Mouse (Mus musculus) midbrain, embryonic 12.5 days (tissue): ENCODE data around the gene Socs3. TPM values are rescaled to one million over a fixed set of nuclear protein-coding genes. Genes with fewer than 3 reads are reported as not detected.

Source experiments
- ATAC-seq: fragments of 200-750 bp; cut with Nextera tagmentation; 2 replicates; pipeline ENCODE4 v1.8.0; 2017; ENCODE audit warnings: low read depth, moderate TSS enrichment, moderate library complexity; ENCODE audit not compliant: low FRiP score
- H3K27ac ChIP-seq: fragments of 300-500 bp; sonication (generic); replicated peaks from 2 replicates; pipeline ENCODE4 v1.5.1; 2016; ENCODE audit warnings: mild to moderate bottlenecking
- H3K27me3 ChIP-seq: fragments of 300-500 bp; sonication (generic); 2 replicates; pipeline ENCODE4 v1.6.1; 2016; ENCODE audit warnings: mild to moderate bottlenecking
- H3K36me3 ChIP-seq: fragments of 300-500 bp; sonication (generic); 2 replicates; pipeline ENCODE4 v1.6.1; 2016
- H3K4me1 ChIP-seq: fragments of 300-500 bp; sonication (generic); 2 replicates; pipeline ENCODE4 v1.6.1; 2016
- H3K4me2 ChIP-seq: fragments of 300-500 bp; sonication (generic); replicated peaks from 2 replicates; pipeline ENCODE4 v1.6.1; 2016; ENCODE audit warnings: mild to moderate bottlenecking, moderate library complexity
- H3K4me3 ChIP-seq: fragments of 300-500 bp; sonication (generic); 2 replicates; pipeline ENCODE4 v1.5.1; 2016; ENCODE audit warnings: mild to moderate bottlenecking
- H3K9ac ChIP-seq: fragments of 300-500 bp; sonication (generic); replicated peaks from 2 replicates; pipeline ENCODE4 v1.6.1; 2016; ENCODE audit warnings: mild to moderate bottlenecking, moderate library complexity
- H3K9me3 ChIP-seq: fragments of 300-500 bp; sonication (generic); 2 replicates; pipeline ENCODE4 v1.6.1; 2016; ENCODE audit warnings: mild to moderate bottlenecking
- WGBS: fragments of 180-500 bp; shearing (Covaris S2); methylation state at CpG from one replicate; pipeline ENCODE4 v1.1.7; 2016; 5-methylcytosine and 5-hydroxymethylcytosine counted together
- polyA plus RNA-seq: library from polyadenylated mRNA; unstranded; fragments of >200 nt; fragmentation: Nextera tagmentation; extraction: Ambion mirVana; gene quantifications from 2 replicates; pipeline ENCODE4 v1.2.1, GENCODE M21; 2016

Gene Socs3
- polyA plus RNA-seq, 1 experiment from 2014 or later: 13.2 TPM

DNA sequence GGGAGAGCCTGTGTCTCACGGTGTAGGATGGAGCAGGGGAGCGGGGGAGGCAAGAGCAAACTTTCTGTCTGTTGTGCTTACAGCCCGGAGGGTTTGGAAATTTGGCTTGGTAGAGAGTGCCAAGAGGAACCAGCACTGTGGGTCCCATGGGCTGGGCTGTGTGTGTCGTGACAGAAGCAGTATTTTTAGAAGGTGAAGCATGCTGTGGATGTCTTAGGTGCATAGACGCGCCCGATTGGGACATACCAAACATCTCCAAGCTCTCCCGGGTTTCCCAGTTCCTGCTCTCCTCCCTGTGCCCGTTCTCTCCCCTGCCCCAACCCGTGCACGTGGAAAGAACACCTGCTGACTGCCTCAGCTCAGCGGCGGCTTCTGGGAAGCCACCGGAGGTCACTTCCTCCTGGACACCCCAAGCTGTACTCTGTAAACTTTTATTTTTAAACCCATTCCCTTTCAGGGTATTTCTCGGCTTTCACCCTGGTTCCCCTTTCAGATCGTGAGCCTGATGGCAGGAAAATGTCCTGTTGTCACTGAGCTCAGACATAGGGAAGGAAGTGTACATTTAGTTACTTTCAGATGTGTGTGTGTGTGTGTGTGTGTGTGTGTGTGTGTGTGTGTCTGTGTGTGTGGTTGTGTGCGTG, 10.0 kb downstream of the Socs3 start:
- Histone ChIP-seq H3K4me1 (peaks cover 36% of the 10 kb centered on the region), H3K4me3 (no peak overlapping the region), H3K27me3 (peaks cover 37% of the 10 kb centered on the region), H3K36me3 (no peaks in the 10 kb centered on the region), H3K9ac (no peak overlapping the region), H3K4me2 (no peak overlapping the region), H3K9me3 (no peaks in the 10 kb centered on the region), H3K27ac (no peak overlapping the region)
- ATAC-seq: no peak
- 62% methylated on average over 17 of the region's 17 CpGs for WGBS

DNA sequence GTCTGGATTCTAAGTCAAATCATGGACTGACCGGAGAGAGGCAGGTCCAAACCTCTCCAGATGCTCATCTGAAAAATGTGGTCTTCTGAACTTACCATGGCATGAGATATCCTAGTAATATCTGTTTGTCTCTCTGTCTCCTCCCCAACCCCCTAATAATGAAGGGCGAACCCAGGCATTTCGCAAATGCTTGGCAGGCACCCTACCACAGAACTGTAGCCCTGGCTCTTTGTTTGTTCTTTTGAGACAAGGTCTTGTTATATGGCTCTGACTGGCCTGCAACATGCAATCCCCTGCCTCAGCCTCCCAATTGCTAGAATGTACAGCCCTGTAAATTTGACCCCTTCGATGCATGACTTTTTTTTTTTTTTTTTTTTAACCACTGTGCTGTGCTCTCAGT, 10.7 kb downstream of the Socs3 start:
- Histone ChIP-seq H3K4me3 (no peak overlapping the region), H3K27ac (no peak overlapping the region), H3K9ac (no peak overlapping the region), H3K27me3 (peaks cover 34% of the 10 kb centered on the region), H3K4me2 (no peak overlapping the region), H3K36me3 (no peaks in the 10 kb centered on the region), H3K9me3 (no peaks in the 10 kb centered on the region), H3K4me1 (peaks cover 31% of the 10 kb centered on the region)
- no peak for ATAC-seq
- WGBS: 90% methylated on average over 4 of the region's 4 CpGs

DNA sequence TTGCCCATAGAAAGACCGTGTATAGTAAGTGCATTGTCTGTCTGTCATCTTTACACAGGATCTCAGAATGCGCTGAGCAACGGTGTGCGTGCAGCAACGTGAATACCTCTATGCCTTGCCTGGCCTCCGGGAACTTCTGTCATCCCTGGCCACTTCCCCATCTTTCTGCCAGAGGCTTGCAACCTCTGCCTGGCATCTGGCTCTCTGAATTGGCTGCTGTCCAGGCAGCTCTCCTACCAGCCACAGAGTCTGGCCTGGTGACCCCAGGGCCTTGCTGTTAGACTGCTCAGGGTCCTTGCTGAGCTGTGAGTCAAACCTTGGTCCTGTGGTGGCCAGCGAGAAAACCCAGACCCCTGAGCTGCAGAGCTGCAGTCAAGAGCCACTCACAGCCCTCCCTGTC, 11.7 kb downstream of the Socs3 start:
- ATAC-seq: no peak
- H3K4me2 ChIP-seq: no peak overlapping the region
- H3K9ac ChIP-seq: no peak overlapping the region
- 75% methylated on average over 7 of the region's 7 CpGs for WGBS
- H3K27ac ChIP-seq: no peak overlapping the region
- no peak overlapping the region for H3K4me3 ChIP-seq
- peaks cover 30% of the 10 kb centered on the region for H3K27me3 ChIP-seq
- no peaks in the 10 kb centered on the region for H3K9me3 ChIP-seq
- H3K4me1 ChIP-seq: peaks cover 23% of the 10 kb centered on the region
- no peaks in the 10 kb centered on the region for H3K36me3 ChIP-seq

DNA sequence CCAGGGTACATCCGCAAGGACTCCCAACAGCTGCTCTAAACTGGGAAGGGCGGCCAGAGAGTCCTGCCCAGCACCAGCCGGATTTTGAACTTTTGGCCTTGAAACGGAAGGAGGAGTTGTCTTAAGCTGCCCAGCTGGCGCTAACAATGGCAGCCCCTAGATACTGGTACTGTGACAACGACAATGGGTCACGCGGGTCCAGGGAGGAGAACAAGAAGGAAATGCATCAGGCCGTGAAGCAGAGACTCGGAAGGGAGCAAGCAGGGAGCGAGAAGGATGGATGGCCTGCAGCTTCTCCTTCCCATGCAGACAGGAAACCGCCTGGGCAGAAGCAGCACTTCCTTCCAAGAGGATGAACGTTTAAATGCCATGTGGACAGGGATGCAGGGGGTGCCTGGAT, 14.2 kb downstream of the Socs3 start:
- 51% methylated on average over 13 of the region's 13 CpGs for WGBS
- Histone ChIP-seq H3K4me1 (peaks cover 8% of the 10 kb centered on the region; the same call in 1 of the 2 replicates), H3K27me3 (peaks cover 35% of the 10 kb centered on the region), H3K4me3 (no peak overlapping the region), H3K27ac (no peak overlapping the region), H3K36me3 (no peaks in the 10 kb centered on the region), H3K9ac (no peak overlapping the region), H3K4me2 (no peak overlapping the region), H3K9me3 (no peaks in the 10 kb centered on the region)
- ATAC-seq: no peak

DNA sequence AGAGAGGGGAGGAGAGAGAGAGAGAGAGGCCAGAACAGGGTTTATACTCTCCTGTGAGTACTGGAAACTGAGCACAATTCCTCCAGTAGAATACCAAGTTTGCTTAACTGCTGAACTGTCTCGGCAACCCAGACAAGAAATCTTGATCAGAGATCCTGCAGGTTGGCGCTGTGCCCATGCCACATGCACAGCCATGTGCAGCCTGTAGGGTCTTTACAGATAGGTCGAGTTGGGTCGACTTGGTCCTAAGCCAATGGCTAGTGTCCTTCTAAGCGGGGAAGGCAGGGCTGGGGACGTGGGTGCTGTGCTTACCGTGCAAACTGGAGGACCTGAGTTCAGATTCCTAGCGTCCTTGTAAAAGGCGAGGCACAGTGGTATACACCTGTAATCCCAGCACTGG, 15.0 kb downstream of the Socs3 start:
- peaks cover 32% of the 10 kb centered on the region for H3K27me3 ChIP-seq
- H3K4me2 ChIP-seq: no peak overlapping the region
- H3K4me3 ChIP-seq: no peak overlapping the region
- ATAC-seq: no peak
- H3K9ac ChIP-seq: no peak overlapping the region
- H3K4me1 ChIP-seq: peaks cover 11% of the 10 kb centered on the region
- 85% methylated on average over 9 of the region's 9 CpGs for WGBS
- no peaks in the 10 kb centered on the region for H3K36me3 ChIP-seq
- H3K9me3 ChIP-seq: no peaks in the 10 kb centered on the region
- H3K27ac ChIP-seq: no peak overlapping the region

DNA sequence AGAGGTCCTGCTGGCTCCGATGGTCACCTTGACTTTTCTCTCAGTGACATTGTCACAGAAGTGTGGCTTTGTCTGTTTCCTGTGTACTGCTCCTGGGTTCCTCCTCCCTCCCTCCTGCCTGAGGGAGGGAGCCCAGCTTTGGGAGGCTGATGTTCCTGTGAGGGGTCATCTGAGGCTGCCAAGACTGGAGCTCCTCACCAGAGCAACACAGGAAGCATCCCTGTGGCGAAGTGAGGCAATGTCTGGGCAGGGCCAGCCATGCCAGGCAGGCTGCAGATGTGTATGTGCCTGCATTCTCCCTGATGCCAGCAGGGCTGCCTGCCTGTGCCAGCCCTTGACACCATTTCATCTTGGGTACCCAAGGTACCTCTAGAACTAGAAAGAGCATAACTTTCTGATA, 15.8 kb downstream of the Socs3 start:
- H3K9ac ChIP-seq: no peak overlapping the region
- no peak for ATAC-seq
- H3K4me3 ChIP-seq: no peak overlapping the region
- no peak overlapping the region for H3K27ac ChIP-seq
- peaks cover 35% of the 10 kb centered on the region for H3K27me3 ChIP-seq
- H3K36me3 ChIP-seq: no peaks in the 10 kb centered on the region
- no peak overlapping the region for H3K4me2 ChIP-seq
- 67% methylated on average over 2 of the region's 2 CpGs for WGBS
- peaks cover 17% of the 10 kb centered on the region for H3K4me1 ChIP-seq
- no peaks in the 10 kb centered on the region for H3K9me3 ChIP-seq

DNA sequence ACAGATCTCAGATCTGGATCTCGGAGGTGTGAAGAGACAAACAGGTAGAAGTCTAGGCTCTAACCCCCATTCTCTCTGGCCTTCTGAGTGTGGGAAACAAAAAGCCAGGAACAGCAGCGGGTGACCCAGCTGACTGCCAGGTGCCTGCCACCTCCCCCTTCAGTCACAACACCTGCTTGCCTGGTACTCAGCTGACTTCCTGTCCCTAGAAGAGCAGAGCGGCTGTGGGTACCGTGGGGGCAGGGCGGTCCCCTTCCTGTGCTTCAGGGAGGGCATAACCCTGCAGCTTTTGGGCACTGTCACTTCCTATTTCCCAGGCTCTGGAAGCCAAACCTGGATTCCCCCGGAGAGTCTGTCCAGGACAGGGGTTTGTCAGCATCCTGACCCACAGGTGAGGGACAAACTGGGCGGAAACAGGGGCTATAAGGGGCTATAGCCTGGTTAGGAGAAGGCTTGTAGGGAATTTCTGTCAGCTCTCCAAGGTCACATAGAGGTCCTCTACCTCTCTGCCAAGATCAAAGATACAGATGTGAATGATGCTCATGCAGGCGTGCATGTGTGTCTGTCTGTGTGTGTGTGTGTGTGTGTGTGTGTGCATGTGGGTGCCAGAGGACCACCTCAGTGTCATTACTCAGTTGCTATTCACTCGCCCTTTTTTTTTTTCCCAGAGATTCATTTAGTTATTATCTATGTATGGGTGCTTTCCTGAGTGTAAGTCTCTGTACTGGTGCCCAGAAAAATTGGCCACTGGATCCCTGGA, 17.5 kb downstream of the Socs3 start:
- Histone ChIP-seq H3K9me3 (no peaks in the 10 kb centered on the region), H3K27ac (no peak overlapping the region), H3K27me3 (peaks cover 47% of the 10 kb centered on the region), H3K4me1 (peaks cover 12% of the 10 kb centered on the region), H3K4me3 (no peak overlapping the region), H3K9ac (no peak overlapping the region), H3K36me3 (no peaks in the 10 kb centered on the region), H3K4me2 (no peak overlapping the region)
- WGBS: 69% methylated on average over 9 of the region's 9 CpGs
- no peak for ATAC-seq

DNA sequence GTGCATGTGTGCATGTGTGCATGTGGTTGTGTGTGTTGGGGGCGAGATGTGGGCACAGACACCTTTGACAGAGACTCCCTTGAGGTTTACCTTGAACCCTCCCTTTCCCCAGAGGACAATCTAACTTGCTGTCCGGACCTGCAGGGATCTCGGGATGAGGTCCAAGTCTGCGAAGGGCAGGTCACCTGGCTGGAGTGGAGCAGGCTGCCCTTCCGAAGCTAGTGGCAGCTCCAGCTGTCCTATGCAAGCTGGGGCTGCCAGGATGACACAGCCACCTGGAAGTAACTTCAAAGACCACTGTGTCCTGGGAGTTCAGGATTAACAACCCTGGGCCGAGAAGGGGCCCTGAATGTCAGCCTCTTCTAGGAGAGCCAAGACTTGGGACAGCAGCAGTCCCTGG, 18.5 kb downstream of the Socs3 start:
- 77% methylated on average over 6 of the region's 6 CpGs for WGBS
- peaks cover 12% of the 10 kb centered on the region for H3K4me1 ChIP-seq
- no peak for ATAC-seq

DNA sequence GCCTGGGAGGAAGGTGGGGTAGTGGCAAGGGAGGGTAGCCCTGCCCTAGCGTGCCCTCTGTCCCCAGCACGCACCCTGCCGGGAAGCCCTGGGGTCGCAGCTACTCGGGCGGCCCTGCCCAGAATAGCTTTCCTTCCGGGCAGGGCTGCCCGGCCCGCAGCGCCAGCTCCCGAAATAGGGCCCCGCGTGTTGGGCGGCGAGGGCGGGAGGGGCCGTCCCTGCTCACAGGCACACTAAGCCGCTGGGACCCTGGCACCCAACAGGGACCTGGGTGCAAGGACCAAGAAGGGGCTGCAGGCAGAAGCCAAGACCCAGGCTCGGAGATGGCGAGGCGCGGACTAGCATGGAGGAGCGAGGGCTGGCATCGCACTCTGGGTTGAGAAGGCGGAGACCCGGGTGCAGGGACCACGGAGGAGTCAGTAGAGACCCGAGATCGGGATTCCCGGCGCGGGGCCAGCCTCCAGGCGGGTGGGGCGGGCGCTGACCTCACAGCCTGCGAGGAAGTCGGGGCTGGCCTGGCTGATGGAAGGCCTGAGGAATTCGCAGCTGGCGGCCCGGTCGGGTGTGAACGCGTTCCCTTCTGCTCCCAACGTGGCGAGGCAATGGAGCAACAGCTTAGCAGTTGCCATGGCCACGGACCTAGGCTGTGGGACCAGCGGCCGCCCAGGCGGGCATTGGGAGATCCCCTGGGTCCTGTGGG, 20.3 kb downstream of the Socs3 start:
- peak overlapping the region; percentile 43 for H3K9ac ChIP-seq
- peaks cover 62% of the 10 kb centered on the region for H3K27me3 ChIP-seq
- H3K9me3 ChIP-seq: no peaks in the 10 kb centered on the region
- peak overlapping the region; percentile 28 for H3K4me3 ChIP-seq
- WGBS: 1% methylated on average over 45 of the region's 49 CpGs
- peak overlapping the region; percentile 52 for H3K4me2 ChIP-seq
- H3K27ac ChIP-seq: no peak overlapping the region
- H3K36me3 ChIP-seq: no peaks in the 10 kb centered on the region
- ATAC-seq: peak; percentile 84
- peaks cover 12% of the 10 kb centered on the region for H3K4me1 ChIP-seq

More for the DNA sequence above, 18.5 kb downstream of the Socs3 start:
- H3K36me3 ChIP-seq: no peaks in the 10 kb centered on the region
- no peak overlapping the region for H3K9ac ChIP-seq
- no peak overlapping the region for H3K27ac ChIP-seq
- H3K4me3 ChIP-seq: no peak overlapping the region
- H3K4me2 ChIP-seq: no peak overlapping the region
- H3K27me3 ChIP-seq: peaks cover 55% of the 10 kb centered on the region
- H3K9me3 ChIP-seq: no peaks in the 10 kb centered on the region

DNA sequence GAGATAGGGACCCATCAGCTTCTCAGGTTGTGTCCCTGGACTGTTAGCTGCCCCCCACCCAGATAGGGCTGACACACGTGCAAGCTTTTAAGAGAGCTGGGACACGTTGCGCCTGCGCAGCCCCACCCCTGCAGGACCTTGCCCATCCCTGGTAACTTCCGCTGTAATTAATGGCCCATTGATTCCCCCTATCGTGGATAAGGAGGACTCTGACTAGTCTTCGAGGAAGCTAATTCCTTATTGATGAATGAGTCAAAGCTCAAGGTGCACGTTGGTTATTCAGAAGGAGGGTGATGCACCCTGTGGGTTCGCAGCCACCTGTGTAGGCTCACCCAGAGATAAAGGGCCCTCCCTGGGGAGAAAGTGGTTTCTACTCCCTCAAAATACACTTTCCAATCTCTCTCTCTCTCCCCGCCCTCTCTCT, 22.8 kb downstream of the Socs3 start:
- Histone ChIP-seq H3K4me1 (peaks cover 10% of the 10 kb centered on the region), H3K4me3 (no peak overlapping the region), H3K4me2 (no peak overlapping the region), H3K36me3 (no peaks in the 10 kb centered on the region), H3K9me3 (no peaks in the 10 kb centered on the region), H3K27ac (no peak overlapping the region), H3K9ac (no peak overlapping the region), H3K27me3 (peaks cover 63% of the 10 kb centered on the region)
- no peak for ATAC-seq
- WGBS: 82% methylated on average over 10 of the region's 10 CpGs

DNA sequence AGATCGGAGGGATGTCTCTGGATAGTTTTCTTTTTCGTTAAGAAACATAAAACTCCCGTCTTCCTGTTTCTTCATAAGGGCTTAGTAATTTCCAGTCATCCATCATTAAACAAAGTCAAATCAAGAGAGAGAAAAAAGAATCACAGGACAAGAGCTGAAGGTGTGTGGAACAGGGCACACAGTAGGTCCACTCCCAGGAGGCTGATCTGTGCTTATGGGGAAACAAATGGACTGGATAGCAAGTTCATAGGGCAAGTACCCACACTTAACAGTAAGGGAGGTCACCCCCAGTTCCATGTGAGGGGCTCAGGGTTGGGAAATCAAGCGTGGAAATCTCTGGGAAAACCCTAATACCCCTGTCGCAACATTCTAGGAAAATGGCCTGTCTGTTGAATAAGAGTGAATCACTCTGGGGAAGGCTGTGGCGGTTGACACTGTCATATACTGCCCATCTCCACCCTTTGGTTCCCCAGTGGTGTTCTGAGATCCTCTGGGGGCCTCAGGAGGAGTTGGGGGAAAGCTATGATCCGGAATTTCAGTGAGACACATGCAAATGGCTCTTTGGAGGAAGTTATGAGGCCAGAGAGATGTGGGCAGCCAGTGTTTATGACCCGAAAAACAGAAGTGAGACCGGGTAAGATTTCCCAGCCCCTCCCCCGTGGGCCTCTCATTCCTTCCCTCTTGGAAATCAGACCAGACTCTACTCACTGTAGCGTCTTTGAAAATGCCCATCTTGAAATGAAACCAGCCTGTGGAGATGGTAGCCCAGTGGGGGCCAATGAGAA, 23.5 kb downstream of the Socs3 start:
- Histone ChIP-seq H3K36me3 (no peaks in the 10 kb centered on the region), H3K4me3 (no peak overlapping the region), H3K4me2 (no peak overlapping the region), H3K27ac (no peak overlapping the region), H3K27me3 (peaks cover 62% of the 10 kb centered on the region), H3K9ac (no peak overlapping the region), H3K4me1 (peaks cover 16% of the 10 kb centered on the region), H3K9me3 (no peaks in the 10 kb centered on the region)
- ATAC-seq: no peak
- WGBS: 85% methylated on average over 11 of the region's 11 CpGs
